Mouse (Mus musculus) layer of hippocampus, postnatal 36 days (tissue): ENCODE measurements around the gene Igdcc3. TPM values are rescaled to one million over a fixed set of nuclear protein-coding genes. Genes with fewer than 3 reads are reported as not detected.

Experiments
- DNase-seq, 2 experiments: peaks; one replicate each; pipeline ENCODE4 v3.0.0; 2022
- total RNA-seq, 2 experiments: library from RNA; stranded (reverse); gene quantifications; 2 replicates each; pipeline ENCODE4 v1.2.3; 2021

Igdcc3 gene
- 1 to 10 TPM; 3.1 to 4.4 TPM for total RNA-seq

DNA sequence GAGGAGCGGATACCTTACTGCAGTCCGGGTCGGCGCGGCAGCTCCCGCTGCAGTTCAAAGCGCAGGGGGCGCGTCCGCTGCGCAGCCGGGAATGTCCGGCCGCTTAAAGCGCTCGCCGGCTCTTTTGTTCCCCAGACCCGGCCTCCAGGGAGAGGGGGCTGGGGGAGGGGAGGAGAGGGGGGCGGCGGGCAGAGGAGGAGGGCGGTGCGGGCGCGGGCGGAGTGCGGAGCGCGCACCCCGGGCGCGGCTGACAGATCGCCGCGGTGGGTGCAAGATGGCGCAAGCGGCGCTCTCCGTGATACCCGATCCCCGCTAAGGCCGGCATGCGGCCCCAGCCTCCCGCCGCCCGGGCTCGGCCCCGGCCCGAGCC is at the start of gene Igdcc3:
Gene Igdcc3, plus strand, starts transcription at position 254 of the 370 bp plus-strand sequence.
- DNase-seq, result peak in 1 of 2 experiments; percentile 53

DNA sequence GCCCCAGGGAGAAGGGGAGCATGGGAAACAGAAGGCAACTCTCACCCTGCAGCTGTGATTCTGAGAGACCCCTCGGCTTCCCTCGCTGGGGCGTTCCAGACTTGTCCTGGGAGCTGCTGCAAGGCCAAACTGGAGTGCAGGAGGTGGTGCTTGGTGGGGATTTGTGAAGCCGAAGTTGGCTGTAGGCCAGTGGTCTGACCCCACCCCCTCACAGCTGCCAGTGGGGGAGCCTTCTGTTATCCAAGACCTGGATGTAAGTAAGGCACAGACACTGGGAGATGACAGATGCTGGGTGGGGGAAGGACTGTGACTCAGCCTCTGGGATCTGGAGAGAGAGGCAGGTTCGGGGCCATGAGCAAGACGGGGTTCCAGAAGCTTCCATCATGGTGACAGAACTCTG is 46.8 kb upstream of the Igdcc3 start:
- no peak for DNase-seq

DNA sequence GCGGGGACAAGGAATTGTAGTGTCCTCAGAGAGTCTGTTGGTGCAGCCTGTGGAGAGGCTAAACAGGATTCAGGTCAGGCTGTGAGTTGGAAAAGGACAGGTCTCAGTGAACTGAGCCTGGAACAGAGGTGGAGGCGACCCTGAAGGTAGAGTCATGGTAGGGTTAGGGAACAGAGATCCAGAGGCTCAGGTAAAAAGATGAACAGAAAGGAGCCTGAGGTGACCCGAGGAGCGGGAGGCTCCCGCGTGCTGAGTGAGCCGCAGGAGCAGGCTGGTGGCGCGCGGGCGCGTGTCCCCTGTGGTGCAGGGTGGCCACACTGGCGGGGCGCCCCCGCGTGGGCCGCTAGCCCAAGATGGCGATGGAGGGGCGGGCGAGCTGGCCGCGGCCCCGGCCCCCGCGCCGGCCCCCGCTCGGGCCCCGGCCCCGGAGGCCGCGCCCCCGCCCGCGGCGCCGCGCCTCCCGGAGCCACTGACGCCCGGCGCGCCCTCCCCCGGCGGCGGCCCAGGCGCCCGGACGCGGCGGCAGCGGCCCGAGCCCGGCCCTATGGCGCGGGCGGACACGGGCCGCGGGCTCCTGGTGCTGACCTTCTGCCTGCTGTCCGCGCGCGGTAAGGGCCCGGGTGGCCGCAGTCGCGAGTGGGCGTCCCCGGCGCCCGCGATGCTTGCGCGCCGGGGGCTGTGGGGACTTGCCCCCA is 39.9 kb upstream of the Igdcc3 start, which contains the start of gene Igdcc4:
Gene Igdcc4, plus strand, starts transcription at position 496 of the 695 bp plus-strand sequence.
- no peak for DNase-seq

DNA sequence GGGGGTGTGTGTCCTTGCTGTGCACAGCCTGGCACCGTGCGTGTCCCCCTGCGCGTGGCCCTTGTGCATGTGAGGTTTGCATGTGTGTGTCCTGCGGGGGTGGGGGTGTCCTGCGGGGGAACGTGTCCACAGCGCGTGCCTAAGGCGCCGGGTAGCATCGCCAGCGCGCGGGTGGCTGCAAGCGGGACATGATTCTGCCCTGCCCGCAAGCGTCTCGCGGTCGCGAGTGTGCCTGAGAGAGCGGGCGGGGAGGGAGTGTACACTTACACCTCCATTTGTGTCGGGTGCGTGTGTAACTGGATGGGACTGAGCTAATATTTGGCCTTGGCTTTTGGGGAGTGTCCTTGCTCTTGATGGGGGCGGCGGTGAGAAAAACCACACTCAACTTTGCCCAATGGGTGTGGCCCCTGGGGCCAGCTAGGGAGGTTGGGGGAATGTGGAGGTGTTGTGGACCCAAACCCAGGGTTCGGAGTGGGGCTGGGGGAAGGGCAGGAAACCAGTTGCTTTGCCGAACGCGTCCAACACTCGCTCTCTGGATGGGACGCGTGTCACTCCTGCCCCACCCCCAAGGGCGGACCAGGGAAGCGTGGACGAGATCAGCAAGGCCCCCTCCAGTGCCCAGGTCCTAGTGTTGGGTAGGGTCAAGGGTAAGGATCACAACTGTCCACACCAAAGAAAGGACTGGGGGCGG is 39.2 kb upstream of the Igdcc3 start:
- DNase-seq, result peak in 1 of 2 experiments; percentile 41

DNA sequence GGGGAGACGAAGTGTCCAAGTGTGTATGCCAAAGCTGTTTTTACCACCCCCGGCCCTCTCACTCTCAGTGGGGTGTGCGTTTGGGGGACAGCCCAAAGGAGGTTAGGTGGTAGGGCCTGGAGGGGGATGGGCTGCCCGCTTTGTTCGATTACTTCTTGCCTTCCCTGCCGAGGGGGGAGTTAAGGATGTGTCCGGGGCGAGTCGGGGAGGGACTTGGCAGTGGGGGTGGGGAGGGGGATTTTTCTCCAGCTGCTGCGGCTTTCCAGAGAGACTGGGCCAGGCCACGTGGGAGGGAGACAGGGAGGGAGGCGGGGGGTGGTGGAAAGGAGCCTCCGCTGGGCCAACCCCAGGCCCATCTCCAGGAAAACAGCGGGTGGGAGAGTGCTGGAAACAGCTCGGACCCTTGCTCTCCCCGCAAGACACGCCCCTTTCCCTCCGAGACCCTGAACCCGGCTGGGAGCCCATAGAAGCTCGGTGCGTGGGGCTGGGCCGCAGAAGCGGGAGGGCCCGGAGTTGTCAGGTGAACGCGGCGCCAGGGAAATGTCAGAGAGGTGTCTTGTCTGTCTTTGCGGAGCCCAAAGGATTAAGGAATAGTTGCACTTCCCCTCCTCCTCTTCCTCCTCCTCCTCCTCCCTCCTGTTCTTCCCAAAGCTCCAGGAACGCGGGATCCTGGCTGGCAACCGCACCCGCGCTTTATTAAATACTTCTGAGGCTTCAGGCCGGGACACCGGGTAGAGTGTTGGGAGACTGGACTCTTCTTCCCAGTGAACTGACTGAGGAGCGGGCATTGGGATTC is 38.4 kb upstream of the Igdcc3 start:
- DNase-seq, result no peak

DNA sequence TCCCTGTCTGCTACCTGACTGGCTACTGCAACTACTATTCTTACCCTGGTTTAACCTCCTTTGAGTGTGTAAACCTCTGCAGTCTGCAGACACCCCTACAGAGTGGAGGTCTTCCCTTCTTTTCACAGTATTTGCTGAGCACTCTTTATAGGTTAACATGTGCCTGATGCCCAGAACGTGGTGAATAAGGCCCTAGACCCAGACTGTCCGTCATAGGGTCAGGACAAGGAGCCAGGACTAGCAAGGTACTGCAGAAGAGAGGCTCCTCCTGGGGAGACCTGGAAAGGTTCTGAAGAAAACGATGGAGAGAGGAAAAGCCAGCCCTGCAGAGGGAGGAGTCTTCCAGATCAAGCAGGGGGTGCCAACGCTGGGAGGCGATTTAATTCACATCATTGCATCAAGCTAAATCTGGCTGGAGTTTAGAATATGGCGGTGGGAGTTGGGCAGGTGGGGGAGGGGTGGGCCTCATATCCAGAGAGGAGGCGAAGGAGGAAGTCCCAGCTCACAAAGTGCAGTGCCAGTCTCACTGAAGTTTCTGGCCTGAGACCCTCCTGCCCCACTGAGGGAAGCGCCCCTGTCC is 37.7 kb upstream of the Igdcc3 start:
- no peak for DNase-seq

DNA sequence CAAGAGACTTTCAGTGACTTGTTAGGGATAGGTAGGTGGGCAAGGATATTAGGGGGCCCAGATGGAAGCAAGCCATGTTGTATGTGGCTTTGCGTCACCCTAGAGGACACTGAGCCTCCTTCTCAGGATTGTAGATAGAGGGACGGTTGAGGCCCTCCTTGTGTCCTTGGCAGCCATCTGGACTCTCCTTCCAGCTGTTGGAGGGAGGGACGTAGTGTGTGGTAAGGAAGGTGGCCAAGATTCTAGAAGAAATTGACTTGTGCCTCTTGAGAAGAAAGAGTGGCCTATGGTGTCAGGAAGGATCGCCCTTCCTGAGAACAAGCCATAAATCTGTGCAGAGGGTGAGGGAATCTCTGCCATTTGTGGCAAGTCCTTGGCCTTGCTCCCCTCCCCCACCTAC is 34.2 kb upstream of the Igdcc3 start:
- DNase-seq, result no peak

DNA sequence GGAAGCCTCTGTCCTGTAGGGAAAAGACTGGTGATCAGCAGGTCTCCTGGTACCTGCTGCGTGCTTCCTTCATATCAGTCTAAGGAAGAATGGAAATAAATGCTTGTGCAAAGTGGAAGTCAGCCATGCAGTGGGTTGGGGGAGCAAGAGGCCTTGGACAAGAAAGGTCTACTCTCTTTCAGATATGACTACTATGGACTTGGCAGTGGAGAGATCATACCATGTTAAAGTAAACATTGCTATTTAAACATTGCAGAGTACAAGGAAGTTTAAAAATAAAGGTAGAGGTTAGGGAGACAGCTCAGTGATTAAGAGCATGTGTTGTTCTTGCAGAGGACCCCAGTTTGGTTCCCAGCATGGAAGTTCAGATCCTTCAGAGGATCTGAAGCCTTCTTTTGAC is 33.1 kb upstream of the Igdcc3 start:
- DNase-seq, result no peak

DNA sequence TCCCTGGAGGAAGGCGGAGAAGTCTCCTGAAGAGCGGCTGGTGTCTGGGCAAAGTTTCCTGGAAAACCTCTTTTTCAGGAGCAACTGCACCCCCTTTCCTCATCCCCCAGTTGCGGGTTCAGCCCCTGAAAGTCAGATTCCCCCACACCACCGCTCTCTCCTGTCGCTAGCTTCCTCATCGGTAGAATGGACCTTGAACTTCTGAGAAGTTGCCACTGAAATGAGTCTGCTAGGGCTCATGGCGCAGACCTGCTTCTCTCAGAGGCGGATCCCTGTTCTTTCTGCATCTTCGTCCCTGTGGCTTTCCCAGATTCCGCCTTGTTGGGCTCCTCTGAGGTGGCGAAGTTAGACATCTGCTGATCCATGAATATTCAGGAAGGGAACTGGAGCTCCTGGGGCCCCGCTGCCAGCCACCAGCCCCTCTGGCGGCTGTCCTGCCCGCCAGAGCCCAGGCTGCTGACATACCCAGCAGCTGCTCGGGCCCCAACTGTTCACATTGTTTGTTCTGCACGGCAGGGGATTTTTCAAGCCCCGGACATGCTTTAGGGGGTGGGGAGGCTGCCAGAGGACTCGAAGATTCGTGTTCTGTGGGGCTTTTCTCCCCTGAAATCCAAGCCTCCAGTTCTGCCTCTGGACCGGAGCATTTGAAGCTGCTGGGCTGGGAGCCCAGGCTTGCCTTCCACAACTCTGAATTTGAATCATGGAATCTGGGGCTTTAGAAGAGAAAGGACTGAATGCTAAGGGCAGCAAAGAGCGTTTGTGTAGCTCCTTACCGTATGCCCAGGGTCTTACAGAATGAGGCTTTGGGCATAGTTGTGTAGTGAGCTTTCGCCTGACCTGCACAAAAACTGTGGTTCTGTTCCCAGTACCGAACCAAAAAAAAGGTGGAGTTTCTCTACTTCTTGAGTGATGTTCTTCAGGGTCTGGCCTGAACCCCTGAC is 31.6 kb upstream of the Igdcc3 start:
- DNase-seq, result peak; percentile 55 to 67

DNA sequence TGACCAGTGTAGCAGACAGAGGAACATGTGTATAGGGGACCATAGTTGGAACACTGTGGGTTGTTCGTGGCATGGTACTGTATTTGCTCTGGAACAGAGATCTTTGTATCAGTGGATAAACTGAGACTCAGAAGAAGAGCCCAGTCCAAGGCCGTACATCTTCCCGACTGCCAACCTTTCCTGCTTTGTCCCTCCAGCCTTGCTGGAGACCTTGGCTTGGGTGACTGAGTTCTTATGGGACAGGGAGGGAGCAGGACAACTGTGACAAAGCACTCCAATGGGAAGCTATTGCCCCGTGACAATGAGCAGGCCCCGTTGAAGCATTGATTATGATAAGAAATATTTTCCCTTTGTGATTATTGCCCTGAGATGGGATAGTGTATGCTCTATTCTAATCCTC is 29.3 kb upstream of the Igdcc3 start:
- DNase-seq, result no peak

DNA sequence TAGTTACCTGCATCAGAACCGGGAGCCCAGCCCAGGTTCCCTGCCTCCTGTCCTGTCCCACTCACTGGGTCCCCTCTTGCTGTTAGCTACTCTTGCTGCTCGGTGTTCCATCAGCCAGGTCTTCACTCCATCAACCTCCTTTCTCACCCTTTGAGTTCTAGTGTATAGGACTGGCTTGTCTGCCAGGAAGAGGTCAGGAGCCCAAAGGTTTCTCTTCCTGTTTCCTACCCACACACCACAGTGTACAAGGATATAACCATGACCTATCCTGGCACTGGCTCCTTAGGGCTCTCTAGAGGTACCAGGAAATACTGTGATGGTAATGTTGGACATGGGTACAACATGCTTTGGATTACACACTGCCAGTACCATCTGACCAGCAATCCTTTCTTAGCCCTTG is 27.3 kb upstream of the Igdcc3 start:
- DNase-seq, result no peak

DNA sequence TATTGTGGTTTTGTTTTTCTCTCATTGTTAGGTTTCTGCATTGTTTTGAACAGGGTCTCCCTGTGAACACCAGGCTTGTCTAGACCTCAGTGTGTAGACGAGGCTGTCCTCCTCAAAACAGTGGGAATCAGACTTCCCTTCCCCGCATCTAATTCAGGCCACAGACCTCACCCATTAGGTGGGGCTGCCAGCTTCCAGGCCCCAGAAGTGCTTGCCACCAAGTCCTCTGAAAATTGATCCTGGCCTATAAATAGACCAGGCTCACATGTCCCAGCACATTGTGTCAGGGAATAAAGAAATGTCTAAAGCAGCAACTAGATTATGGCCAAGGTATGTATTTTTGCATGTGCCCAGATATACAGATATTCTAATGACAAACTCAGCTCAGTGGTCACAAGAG is 25.1 kb upstream of the Igdcc3 start:
- no peak for DNase-seq

DNA sequence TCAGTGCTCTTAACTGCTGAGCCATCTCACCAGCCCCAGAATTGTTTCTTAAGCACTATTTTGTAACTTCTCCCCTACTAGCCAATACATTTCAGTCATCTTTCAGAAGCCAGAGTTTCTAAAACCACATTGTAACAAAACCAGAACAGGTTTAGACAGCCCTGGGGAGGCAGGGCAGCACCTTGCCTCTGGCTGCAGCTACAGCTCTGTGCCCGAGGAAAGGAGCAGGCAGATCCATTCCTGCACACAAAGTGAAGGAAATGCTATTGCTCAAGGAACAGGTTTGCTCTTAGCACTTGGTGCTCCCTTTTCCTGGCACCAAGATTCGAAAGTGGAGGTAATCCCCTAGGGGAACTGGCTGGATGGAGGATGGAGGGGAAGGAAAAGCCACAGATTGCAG is 23.5 kb upstream of the Igdcc3 start:
- no peak for DNase-seq

DNA sequence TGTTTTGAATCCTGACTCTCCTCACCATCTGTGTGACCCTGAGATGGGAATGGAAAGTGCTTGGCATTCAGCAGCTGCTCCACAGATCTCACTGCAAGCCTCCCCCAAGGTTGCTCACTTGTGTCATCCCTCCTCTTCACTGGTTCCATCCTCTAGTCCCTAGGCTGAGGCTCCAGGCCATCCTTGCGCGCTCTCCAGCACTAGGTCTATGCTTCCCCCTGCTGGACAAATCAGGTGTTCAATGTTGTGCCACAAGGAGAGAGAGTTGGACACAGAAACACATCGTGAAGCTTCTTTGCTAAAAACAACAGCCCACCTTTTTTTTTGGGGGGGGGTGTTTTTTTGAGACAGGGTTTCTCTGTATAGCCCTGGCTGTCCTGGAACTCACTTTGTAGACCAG is 20.1 kb upstream of the Igdcc3 start:
- peak; percentile 46 to 66 for DNase-seq

DNA sequence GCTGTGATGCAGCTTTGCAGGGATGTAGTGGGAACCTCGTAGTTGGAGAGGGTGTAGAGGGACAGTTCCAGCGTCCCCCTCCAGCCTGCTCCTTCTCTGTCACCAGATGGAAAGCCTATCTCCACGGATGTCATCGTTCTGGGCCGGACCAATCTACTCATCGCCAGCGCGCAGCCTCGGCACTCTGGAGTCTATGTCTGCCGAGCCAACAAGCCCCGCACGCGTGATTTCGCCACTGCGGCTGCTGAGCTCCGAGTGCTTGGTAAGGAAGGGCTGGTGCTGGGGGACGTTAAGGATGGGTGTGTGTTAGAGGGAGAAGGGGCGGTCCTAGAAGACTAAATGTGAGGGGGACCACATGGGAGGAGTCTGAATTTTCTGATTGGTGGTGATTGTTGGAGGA is 18.4 kb upstream of the Igdcc3 start:
- DNase-seq, result peak; percentile 65 to 78

DNA sequence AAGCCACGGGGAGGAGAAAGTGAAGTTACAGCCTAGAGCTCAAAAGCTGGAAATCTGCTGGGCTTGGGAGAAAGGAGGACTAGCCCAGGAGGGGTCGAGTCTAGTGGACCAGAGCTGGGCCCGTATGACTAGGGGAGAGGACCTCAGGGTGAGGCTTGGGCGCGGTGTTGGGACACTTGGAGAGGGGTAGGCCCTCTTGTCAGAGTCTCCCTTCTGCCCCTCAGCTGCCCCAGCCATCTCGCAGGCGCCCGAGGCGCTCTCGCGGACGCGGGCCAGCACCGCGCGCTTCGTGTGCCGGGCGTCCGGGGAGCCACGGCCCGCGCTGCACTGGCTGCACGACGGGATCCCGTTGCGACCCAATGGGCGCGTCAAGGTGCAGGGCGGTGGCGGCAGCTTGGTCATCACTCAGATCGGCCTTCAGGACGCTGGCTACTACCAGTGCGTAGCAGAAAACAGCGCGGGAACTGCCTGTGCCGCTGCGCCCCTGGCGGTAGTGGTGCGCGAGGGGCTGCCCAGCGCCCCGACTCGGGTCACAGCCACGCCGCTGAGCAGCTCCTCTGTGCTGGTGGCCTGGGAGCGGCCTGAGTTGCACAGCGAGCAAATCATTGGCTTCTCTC is 17.3 kb upstream of the Igdcc3 start:
- peak; percentile 19 to 30 for DNase-seq

DNA sequence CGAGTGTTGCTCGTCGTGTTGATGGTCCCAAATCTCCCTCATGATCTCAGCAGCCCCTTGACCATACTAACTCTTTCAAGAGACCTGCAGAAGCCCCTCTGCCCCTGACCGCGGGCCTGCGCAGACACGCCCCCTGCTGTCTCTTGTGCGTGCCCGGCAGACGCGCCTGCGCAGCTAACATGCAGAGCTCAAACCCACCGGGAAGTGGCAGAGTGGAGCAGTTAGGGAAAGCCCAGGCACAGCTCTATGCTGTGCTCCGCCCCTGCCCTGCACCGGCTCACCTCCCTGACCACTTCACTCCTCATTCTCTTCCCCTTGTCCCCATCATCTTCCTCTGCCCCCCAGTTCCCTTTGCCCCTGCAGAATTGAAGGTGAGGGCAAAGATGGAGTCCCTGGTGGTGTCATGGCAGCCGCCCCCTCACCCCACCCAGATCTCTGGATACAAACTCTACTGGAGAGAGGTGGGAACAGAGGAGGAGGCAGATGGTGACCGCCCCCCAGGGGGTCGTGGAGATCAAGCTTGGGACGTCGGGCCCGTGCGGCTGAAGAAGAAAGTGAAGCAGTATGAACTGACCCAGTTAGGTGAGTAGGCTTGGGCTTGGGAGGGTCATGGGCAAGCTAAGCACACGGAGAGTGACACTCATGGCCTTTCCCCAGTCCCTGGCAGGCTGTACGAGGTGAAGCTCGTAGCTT is 12.7 kb upstream of the Igdcc3 start:
- no peak for DNase-seq

DNA sequence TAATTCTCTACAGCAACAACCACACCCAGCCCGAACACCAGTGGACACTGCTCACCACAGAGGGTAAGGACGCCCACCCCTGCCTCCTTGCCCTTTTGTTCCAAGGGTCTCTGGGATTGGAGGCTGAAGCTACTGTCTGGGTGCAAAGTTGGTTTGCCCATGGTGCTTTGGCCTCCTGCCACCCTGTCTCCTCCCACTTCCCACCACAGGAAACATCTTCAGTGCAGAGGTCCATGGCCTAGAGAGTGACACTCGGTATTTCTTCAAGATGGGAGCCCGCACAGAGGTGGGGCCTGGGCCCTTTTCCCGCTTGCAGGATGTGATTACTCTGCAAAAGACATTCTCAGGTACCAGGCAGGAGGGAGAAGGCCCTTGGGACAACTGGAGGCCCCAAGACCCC is 9.3 kb upstream of the Igdcc3 start:
- DNase-seq, result no peak

DNA sequence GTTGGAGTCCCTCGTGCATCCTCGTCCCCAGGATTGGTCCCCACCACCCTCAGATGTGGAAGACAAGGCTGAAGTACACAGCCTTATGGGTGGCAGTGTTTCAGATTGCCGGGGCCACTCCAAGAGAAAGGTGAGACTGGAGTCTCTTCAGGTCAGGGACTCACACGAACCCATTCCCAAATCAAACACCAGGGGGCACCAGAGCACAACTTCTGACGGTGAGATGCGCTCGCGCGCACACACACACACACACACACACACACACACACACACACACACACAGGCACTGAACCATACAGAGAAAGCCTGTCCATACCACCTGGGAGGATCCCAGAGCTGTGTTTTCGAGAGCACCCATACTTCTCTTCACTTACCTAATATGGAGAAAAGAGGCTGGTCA is 7.2 kb upstream of the Igdcc3 start:
- peak; percentile 52 to 68 for DNase-seq

DNA sequence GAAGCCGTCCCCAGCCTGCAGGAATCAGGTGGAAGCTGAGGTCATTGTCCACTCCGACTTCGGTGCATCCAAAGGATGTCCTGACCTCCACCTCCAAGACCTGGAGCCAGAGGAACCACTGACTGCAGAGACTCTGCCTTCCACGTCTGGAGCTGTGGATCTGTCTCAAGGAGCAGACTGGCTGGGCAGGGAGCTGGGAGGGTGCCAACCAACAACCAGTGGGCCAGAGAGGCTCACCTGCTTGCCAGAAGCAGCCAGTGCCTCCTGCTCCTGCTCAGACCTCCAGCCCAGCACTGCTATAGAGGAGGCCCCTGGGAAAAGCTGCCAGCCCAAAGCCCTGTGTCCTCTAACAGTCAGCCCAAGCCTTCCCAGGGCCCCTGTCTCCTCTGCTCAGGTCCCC is 5.9 kb upstream of the Igdcc3 start:
- no peak for DNase-seq

DNA sequence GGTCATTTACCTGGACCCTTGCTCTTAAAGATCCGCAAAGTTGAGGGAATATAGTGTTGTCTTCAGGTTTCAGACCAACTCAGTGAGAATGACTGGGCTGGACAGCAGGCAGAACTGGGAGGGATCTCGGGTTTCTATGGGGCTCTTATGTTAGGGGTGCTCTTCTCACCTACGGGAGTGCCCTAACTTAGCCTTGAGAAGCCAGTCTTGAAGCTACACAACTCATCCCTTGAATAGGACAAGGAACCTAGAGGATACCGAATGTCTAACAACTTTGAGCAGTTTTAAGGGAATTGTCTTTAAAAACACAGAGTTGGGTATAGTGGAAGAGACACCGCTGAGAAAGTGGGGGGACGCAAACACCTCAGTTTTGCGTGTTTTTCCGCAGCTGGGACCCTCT is 498 bp upstream of the Igdcc3 start:
- no peak for DNase-seq
